Mouse (Mus musculus): Measurements from ENCODE around the gene Ube2r2. TPM values are rescaled to one million over a fixed set of nuclear protein-coding genes. Genes with fewer than 3 reads are reported as not detected.

Gene Ube2r2
- total RNA-seq, 2 experiments from 2014 or later = 64.3 to 108 TPM

DNA sequence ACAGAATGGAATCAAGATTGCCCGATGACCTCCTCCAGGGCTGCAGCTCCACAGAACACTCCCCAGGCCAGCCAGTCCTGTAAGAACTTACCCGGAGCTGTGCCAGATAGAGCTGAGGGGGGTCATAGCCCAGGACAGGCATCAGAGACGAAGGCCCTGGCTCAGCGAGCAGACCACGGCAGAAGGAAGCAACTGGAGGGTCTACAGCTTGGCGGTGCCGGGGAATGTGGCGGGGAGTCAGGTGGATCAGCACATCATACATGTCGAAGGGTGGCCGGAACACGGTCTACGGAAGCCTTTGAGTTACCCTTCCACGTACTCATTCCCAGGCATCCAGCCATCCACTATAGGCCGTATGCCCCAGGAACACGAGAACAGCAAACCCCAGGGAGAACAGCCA lies 19.8 kb upstream of the Ube2r2 start:
- ATAC-seq (replicated peaks; ENCODE audit: low FRiP score, poor library complexity, severe bottlenecking) = no peak

DNA sequence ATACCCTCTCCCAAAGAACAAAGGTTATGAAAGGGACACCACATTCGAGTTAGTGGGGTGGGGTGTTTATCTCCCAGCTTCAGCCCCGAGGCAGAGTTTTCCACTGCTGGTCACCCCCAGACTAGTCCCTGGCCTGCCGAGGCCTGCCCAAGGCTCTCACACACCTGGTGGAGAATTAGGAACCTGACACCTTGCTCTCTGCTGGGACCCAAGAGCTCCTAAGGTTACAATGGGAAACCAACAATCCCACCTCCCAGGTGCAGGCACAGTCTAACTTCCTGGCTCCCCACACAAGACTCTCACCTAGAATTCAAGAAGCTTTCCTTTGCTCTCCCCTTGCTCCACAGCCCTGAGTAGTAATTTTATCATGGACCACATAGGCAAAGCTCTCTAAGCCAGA lies 18.7 kb upstream of the Ube2r2 start:
- ATAC-seq (replicated peaks; ENCODE audit: low FRiP score, poor library complexity, severe bottlenecking) = no peak

DNA sequence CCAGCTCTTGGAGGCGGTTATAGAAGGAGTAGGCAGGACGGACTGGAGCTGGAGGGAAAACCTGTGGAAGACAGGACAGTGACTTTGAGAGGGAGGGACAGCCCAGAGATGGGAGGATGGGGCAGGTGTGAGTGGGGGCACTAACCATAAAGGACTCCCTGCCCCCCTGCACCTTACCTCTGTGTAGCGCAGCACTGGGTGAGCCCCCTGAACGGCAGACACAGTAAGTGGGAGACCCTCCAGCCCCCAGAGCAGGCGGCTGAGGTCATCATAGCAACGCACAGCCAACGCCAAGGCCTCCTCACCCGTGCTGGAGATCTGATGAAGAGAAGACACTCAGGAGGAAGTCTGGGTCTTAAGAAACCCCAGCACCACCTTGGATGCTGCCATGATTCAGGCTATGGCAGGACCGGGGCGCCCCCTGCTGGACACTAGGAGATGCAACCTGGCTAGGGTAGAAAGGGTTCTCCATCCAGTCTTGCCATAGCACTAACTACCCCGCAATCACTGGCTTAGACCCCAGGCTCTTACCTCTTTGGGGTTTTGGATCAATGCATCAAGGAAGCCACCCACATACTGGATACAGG lies 16.7 kb upstream of the Ube2r2 start:
- peak; percentile 65 for ATAC-seq (replicated peaks; ENCODE audit: low FRiP score, poor library complexity, severe bottlenecking)

DNA sequence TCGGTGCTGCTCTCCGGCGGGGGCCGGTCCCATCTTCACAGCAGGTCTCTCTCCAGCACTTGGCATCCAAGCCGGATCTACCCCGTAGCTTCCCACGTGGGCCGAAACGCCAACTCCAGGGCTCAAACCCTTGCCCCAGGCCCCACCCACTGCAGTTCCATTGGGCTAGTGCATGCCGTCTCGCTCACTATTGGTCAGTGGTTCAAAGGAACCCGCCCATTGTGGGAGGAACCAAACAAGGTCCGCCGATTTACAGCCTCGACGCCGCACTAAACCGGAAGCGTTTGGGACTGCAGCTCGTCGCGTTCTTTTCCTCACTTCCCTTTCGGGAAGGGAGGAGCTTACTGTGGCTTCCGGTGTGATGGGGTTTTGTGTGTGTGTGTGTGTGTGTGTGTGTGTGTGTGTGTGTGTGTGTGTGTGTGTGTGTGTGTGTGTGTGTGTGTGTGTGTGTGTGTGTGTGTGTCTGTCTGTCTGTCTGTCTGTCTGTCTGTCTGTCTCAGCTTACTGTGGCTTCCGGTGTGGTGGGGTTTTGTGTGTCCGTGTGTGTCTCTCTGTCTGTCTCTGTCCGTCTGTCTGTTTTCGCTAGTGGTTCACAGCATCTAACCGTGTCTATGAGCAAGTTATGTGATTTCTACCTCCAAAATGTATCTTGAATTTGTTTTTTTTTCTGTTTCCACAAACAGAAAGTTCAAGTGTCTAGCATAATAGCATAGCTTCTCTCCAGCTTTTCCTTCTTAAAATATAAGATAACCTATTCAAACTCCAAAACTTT lies 11.2 kb upstream of the Ube2r2 start, which contains the start of gene Nol6:
TSS of gene Nol6 (minus strand) at position 276 of the 772 bp plus-strand sequence.
- peak; percentile 99 for ATAC-seq (replicated peaks; ENCODE audit: low FRiP score, poor library complexity, severe bottlenecking)

DNA sequence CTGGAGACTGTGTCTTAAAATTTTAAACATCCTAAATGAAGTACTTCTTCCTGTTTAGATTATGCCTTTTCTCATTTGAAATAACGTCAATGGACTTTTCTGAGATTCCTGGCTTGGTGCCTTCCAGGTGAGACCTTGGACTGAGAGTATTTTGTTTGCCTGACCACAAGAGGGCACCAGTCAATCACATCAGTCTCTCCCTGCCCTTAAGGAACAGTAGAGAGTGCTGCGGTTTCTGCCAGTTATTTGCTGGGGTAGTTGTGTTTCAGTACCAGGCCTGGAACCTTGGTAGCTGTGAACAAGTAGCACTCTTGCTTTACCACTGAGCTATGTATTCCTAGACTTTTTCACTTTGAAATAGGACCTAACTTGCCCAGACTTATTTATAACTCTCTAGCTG lies 6.1 kb upstream of the Ube2r2 start:
- peak; percentile 79 for ATAC-seq (replicated peaks; ENCODE audit: low FRiP score, poor library complexity, severe bottlenecking)

DNA sequence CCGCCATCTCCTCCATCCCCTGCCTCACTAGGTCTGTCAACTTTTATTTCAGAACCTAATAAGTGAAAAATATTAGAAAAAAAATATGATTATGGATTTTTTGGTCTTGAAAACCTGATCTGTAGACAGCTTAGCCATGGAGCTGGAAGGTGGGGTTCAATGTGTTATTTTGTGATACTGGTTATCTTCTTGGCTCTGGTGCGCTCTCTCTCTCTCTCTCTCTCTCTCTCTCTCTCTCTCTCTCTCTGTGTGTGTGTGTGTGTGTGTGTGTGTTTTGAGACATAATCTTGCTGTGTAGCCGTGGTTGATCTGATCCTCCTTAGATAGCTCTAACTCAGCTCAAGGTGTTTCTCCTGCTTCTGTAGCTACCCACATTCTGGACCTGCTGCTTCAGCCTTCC lies 5.7 kb upstream of the Ube2r2 start:
- ATAC-seq (replicated peaks; ENCODE audit: low FRiP score, poor library complexity, severe bottlenecking) = peak; percentile 67

DNA sequence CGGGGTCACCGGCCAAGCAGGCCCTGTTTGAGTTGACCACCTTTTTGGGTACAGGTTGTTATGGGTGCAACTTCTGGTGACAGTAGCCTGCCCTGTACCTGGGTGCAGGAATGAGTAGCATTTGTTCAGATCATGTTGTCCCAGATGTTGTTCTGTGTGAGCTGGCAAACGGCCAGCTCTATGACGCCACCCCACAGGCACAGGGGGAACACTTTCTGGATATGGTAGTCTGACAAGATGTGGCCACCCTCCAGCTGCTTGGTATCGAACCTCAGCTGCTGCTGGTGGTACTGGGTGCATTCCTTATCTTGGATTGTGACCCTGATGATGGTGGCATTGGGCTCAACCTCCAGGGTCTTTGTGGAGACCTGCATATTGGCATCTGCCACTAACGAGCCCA lies 3.1 kb upstream of the Ube2r2 start:
- peak; percentile 7; the same call in 1 of the 2 replicates for ATAC-seq (replicated peaks; ENCODE audit: low FRiP score, poor library complexity, severe bottlenecking)

DNA sequence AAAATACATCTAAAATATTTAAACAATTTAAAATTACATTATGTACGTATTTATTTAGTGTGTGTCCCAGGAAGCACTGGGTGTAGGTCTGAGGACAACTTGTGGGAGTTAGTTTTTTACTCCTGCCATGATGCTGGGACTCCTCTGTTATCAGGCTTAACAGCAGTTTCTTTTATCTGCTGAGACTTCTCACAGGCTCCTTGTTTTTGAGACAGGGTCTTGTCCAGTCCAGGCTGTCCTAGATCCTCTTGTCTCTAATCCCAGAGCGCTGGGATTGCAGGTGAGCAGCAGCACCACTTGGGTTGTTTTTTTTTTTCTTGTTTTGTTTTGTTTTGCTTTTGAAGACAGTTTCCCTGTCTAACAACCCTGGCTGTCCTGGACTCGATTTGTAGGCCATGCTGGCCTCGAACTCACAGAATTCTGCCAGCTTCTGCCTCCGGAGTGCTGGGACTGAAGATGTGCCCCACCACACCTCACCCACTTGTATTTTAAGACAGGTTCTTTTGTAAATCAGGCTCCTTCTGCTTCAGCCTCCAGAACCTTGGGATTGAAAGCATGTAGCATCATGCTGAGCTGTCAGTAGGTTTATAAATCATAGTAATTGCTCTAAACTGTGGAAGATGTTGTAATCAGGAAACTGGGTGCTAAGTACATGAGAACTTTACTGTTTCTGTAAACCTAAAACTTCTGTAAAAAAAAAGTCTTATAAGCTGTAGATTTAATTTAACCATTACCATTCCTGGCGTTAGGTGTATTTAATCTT lies 1.8 kb upstream of the Ube2r2 start:
- peak; percentile 23; the same call in 1 of the 2 replicates for ATAC-seq (replicated peaks; ENCODE audit: low FRiP score, poor library complexity, severe bottlenecking)

DNA sequence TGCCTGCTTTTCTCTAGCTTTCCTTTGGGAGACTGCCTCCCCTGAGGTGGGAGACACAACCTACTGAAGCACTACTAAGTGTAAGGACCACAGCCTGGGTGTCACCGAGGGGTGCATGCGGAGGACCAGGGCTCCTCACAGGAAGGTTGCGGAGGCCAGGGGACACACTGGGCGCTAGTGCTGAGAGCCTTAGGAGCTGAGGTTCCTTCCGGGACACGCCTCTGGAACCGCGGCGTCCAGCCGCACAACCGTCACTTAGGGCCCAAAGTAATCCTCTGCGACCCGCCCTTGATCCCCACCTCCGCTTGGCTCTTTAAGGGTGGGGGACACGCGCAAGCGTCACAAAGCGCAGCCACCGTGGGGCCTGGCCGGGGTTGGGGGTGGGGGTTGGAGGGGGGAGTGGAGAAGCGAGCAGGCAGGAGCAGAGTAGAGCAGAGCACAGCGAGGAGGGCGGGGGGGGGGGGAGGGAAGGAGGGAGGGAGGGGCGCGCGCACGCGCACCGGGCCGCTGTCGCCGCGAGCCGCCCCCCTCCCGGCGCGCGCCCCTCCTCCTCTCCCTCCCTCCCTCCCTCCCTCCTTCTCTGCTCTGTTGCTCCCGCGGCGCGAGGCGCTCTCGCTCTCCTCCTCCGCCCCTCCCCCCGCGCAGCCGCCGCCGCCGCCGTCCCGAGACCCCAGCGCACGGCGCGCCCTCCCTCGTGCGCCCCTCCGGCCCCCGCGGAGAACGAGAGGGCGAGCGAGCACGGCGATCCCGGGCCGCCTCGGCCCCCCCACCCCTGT lies 420 bp upstream of the Ube2r2 start:
- peak; percentile 58 for ATAC-seq (replicated peaks; ENCODE audit: low FRiP score, poor library complexity, severe bottlenecking)

DNA sequence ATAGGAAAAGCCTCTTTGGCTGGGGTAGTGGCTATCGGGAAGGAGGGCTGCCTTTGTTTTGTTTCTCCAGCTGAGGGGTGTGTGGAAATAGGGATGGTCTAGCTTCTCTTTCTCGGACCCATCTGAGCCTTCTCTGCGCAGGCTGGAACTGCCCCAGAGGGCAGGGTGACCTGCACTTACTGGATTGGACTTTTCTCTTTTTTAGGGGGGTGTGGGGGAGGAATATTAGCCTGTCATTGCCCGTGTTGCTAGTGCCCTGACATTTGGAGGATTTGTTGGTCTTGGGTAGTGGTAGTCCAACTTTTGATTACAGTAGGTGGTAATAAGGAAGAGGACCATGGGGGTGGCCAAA lies 887 bp downstream of the Ube2r2 start:
- peak; percentile 17; the same call in 1 of the 2 replicates for ATAC-seq (replicated peaks; ENCODE audit: low FRiP score, poor library complexity, severe bottlenecking)

DNA sequence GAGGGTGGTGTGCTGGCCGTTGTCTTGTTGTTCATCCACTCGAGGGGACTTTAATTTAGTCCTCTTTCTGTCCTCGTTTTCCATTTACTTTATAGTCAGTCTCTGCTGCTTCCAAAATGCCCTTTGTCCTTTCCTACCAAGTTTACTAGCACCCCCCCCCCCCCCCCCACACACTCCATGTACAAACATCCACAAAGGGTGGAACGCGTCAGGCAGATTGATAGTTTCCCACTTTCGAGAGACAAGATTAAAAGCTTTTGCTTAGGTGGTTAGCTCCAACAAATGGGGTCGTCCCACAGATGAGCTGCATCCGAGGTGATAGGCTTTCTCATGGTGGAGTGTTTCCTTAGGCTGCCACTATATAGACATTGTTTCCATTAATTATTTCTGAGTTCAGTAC lies 1.3 kb downstream of the Ube2r2 start:
- ATAC-seq (replicated peaks; ENCODE audit: low FRiP score, poor library complexity, severe bottlenecking) = no peak

DNA sequence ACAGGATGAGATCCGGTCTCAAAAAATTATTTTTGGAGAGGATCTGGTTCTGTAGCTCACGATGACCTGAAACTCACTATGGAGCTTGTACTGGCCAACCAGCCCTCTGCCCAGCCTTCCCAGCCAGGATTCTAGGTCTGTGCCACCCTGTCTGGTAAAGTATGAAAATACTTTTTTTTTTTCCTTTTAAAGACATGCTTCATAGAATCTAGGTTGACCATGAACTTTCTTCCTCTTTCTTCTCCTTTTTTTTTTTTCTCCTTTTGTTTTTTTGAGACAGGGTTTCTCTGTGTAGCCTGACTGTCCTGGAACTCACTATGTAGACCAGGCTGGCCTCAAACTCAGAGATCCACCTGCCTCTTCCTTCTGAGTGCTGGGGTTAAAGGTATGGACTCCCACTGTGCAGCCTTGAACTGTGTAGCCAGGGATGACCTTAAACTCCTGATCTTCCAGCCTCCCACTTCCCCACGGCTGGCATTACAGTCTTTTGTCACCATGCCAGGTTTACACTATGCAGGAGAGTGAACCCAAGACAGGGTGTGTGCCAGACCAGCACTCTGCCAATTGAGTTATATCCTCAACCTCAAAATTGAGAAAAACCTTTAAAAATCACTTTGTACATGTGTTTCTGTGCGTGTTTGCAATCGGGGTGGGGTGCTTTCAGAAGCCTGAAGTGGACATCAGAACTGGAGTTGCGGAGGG lies 4.8 kb downstream of the Ube2r2 start:
- no peak for ATAC-seq (replicated peaks; ENCODE audit: low FRiP score, poor library complexity, severe bottlenecking)

DNA sequence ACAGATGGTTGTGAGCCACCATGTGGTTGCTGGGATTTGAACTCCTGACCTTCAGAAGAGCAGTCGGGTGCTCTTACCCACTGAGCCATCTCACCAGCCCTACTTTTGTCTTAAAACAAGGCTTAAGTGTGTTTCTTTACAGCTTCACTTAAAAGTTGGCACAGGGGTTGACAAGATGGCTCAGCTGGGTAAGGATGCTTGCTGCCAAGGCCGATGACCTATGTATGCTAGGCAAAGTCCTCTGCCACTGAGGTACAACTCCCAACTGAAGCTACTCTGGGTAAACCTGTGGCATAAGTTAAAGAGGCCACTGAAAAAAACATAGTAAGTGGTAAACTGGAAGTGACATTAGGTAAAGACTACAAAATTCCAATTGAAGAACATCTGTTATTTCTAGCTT lies 7.1 kb downstream of the Ube2r2 start:
- no peak for ATAC-seq (replicated peaks; ENCODE audit: low FRiP score, poor library complexity, severe bottlenecking)

DNA sequence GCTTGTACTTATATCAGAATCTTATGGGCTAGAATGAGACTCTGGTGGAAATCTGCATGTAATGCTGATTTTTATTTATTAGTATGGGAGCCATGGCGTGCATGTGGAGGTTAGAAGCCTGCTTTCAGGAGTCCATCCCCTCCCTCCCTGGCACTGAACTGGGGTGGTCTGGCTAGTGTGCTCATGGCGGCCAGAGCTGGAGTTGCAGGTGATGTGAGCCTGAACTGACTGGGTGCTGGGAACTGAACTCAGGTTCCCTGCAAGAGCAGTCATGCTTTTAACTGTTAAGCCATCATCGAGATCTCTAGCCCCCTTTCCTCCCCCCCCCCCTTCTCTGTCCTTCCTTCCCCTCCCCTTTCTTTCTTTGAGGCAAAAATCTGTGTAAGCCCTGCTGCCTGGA lies 14.3 kb downstream of the Ube2r2 start:
- no peak for ATAC-seq (replicated peaks; ENCODE audit: low FRiP score, poor library complexity, severe bottlenecking)

DNA sequence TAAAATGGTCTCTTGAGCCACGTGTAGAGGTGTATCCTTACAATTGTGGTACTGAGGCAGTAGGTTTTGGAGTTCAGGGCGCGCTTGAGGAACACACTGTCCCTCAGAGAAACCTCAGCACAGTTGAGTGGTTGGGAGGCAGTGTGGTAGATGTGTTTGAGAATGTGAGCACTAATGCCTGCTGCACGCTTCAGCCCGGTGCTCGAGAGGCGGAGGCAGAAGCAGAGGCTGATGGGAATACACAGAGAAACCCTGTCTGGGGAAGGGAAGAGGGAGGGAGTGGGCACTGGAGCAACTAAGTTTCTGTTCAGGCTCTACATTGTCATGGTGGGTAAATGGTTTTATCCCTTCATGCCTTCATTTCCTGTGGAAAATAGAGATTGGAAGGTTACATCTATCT lies 15.6 kb downstream of the Ube2r2 start:
- ATAC-seq (replicated peaks; ENCODE audit: low FRiP score, poor library complexity, severe bottlenecking) = no peak

DNA sequence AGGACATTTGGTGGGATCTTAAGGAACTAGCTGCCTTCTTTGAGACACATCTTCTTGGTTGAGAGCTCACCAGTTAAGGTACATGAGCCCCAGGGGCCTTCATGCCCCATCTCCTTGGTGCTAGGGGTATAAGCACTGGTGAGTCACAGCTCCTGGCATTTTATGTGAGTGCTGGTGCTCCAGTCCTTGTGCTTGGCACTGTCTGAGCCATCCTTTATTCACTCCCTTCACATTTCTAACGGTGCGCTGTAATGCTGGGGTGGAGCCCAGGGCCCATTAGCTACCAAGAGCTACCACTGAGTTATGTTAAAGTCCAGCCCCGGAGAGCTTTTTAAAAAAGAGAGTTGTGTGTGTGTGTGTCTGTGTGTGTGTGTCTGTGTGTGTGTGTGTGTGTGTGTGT lies 17.6 kb downstream of the Ube2r2 start:
- ATAC-seq (replicated peaks; ENCODE audit: low FRiP score, poor library complexity, severe bottlenecking) = no peak

DNA sequence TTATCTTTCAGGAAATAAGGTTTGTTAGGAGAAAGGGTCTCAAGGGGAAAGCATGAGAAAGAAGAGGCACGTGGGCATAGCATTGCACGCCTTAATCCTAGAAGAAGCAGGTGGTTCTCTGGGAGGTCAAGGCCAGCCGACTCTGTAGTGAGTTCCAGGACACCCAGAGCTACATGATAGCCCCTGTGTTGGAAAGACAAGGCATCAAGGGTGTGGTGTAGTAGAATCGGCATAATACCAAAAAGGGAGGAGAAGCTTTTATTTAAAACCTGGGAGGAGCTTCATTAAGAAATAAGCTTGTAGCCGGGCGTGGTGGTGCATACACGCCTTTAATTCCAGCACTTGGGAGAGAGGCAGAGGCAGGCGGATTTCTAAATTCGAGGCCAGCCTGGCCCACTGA lies 21.4 kb downstream of the Ube2r2 start:
- no peak for ATAC-seq (replicated peaks; ENCODE audit: low FRiP score, poor library complexity, severe bottlenecking)

DNA sequence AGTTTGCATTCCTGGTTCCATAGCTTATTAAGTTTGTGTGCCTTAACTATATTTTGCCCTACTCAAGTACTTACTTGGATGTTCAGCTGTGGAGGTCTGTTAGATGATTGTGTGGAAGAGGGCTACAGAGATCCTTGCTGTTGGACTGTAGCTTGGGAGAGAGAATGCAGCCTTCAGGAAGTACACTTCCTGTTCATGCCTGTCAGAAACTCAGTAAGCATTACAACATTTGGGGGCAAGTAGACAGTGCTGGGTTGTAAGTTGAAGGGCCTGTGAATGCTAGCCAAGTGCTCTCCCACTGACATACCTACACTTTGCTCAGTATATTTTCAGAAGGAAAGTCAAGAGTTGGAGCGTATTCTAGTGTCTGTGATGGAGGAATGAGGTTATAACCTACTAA lies 22.7 kb downstream of the Ube2r2 start:
- no peak for ATAC-seq (replicated peaks; ENCODE audit: low FRiP score, poor library complexity, severe bottlenecking)

DNA sequence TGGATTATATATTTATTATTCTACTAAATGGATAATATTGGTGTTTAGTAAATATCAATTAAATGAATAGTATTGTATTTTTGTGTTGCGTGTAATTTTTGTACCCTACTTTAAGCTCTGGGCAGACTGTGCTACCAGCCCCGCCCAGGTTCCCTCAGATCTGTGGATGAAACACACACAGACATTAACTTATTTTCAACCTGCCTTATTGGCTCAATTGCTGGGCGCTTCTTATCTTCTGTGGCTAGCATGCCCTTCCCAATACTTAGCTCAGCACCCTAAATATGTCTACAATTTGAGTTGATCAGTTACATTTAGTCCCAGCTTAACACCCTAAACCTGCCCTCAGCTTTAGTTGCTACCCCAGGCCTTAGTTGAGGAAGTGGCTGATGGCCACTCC lies 25.7 kb downstream of the Ube2r2 start:
- peak; percentile 78 for ATAC-seq (replicated peaks; ENCODE audit: low FRiP score, poor library complexity, severe bottlenecking)

DNA sequence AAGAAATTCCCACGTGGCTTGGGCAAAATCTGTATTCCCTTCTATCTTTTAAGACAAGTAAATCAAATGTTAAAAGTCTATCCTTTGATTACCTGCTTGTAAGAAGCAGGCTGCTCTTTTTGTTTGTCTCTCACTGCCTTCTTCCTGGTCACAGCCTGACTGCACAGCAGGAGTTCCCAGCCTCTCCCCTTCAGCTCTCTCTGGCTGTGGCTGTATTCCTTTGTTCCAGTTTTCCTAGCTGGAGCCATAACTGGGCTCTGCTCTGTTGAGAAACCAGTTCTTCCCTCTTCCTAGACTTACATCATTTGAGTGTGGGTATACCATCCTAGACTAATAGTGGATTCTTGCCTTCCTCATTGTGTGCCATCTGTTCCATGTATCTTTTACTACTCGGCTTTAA lies 29.4 kb downstream of the Ube2r2 start:
- no peak for ATAC-seq (replicated peaks; ENCODE audit: low FRiP score, poor library complexity, severe bottlenecking)

Data from erythroid progenitor cell, adult 5-6 weeks (primary cell).